Mouse (Mus musculus): ENCODE data around the gene Dysf.

Gene Dysf

DNA sequence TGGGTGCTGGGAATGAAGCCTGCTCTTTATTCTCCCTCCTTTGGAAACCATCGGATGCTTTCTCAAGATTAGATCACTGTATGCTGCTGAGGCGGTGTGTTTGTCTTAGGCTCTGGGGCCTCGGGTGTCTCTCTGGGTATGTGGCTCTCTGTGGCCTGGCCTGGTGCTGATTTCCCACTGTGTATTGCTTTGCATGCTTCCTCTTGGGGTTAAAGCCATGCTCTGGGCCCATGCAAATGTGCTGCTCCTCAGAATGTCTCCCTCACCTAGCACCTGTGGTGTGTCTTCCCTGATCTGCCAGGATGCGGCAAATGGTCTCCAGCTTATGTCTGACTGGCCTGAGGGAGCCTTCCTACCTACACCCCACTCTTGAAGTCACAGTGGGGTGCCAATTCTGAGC is 41.8 kb downstream of the Dysf start:
- DNase-seq (ENCODE audit: low spot score in 2 of 2), result no peak

DNA sequence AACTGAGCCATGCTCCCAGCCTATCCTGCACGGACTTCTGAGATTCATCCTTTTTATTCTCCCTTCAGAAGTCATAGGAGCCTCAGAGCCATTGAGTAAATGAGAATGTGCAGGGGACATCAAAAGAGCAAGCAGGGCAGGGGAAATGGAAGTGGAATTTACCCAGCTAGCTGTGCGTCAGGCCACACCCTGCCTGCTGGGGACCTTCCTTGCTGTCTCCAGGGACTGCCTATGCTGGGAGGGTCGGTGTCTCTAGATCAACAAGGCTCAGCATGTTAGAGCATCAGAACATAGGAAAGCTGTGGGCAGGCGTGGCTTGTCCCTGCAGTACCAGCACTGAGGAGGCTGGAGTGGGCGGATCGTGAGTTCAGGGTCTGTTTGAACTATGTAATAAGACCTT is 42.6 kb downstream of the Dysf start:
- DNase-seq (ENCODE audit: low spot score in 2 of 2), result no peak

DNA sequence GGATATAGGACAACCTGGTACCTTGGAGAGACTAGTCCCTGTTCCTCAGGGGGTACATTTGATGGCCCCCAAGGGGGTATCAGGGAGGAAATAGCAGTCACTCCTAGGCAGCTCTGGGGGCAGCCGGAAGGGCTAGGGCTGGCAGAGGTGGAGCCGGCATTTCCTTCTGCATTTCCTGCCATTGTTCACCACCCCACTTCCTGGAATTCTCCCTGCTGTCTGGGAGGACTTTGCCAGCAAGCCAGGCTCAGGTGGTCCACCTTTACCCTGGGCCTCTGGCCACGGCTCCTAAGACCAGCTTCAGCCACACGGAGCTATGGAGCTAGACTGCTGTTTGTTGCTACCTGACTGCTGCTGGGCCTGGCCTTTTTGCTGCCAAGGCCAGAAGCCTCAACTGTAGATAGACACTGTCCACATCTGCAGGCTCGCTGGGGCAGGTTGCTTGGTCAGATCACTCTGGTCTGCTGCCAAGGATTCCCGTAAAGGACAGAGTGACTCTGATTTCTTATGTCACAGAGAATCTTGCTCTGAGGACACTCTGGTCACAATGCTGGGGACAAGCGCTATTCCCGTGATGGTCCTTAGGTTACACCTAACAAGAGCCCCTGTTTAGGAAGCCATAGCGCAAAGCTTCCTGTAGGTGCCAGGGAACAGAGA is 45.6 kb downstream of the Dysf start:
- no peak for DNase-seq (ENCODE audit: low spot score in 2 of 2)

DNA sequence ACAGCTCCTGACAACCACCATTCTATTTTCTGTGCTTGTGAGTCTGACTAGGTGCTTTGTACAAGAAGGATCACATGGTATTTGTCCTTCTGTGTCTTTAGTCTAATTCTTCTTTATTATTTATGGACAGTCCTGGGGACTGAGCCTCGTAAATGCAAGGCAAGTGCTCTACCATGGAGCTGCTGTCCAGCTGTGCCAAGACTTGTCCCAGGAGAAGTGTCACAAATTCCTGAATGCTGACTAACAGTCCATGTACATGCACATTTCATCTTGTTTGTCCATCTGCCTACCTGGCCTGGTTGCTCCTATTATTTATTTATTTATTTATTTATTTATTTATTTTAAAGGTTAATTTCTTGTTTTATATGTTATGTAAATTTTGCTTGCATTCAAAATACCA is 47.2 kb downstream of the Dysf start:
- no peak for DNase-seq (ENCODE audit: low spot score in 2 of 2)

DNA sequence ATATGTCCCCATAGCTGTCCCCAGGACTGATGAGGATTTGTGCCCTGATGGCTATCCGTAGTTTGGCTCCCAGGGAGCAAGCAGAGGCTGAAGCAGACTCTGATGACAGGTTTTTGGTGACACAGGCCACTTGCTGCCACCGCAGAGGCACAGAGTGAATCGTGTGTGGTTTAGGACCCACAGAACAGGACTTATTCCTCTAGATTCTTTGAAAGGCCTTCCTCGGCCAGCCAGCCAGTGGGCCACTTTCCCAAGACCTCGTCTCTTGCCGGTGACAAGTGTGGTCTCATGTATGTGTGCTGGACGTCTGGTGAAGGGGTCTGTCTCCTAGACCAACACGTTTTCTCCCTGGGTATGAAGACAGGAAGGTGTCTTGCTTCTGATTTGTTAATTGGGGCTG is 48.8 kb downstream of the Dysf start:
- no peak for DNase-seq (ENCODE audit: low spot score in 2 of 2)

DNA sequence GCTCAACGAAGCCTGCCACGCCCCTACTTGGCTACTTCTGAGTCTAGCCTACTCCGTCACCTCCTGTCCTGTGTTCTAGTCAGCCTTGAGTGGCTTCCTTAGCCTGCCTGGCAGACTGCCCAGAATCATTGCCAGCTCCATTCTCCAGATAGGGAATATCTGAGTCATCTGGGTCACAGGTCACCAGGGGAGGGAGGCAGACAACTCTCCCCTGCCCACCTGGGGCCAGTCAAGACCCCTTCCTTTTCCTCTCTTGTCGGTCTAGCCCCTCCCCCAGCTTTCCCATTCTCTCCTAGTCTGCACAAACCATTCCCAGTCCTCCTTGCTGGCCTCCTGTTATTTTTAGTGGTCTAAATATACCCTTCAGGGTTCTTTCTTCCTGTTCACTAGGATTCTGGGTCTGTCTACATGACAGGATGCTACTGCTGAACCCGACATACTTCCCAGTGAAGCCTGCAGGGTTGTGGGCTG is 50.3 kb downstream of the Dysf start:
- DNase-seq (ENCODE audit: low spot score in 2 of 2), result no peak

DNA sequence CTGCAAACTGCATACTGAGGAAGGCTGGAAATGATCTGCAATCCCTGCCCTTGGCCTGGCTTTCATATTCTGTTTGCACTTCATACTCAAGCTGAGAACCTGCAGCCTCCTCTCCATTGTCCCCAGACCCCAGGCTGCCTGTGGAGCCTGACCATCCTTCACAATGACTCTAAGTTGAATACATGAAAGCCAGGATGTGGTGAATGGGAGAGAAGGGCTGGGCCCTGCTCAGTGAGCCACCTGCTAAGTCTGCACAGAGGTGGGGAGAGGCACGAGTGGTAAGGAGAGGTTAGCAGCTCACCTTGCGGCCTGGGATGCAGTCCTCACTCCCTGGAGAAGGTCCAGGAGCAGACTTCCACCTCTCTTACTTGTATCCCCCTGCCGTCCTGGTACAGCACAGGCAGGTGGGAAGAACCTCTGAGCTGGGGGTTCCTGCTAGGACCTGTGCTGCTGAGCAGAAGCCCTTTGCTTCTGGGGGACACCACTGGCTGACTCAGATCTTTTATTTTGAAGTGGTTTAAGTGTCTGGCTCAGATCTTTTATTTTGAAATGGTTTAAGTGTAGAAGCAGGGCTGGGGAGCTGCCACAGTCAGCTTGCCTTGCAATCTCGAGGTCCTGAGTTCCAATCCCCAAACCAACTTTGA is 51.5 kb downstream of the Dysf start:
- no peak for DNase-seq (ENCODE audit: low spot score in 2 of 2)

DNA sequence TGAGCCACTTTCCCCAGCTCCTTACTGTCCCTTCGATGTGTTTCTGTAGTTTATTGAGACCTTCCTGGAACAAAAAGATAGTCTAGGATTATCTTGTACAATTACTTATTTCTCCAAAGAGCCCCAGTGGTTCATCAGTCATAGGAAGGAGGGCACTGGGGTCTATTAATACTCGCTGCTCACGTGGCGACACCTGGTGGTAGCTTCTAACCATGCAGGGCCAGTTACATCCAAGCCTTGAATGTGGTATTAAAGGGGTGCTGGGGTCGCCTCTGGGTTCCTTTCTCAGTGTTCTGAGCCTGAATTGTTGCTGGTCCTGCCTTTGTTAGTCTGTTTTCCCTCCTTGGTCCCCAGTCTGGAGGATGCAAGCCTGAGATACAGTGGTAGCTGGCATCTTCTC is 52.9 kb downstream of the Dysf start:
- DNase-seq (ENCODE audit: low spot score in 2 of 2), result peak in 1 of 2 experiments; percentile 24

DNA sequence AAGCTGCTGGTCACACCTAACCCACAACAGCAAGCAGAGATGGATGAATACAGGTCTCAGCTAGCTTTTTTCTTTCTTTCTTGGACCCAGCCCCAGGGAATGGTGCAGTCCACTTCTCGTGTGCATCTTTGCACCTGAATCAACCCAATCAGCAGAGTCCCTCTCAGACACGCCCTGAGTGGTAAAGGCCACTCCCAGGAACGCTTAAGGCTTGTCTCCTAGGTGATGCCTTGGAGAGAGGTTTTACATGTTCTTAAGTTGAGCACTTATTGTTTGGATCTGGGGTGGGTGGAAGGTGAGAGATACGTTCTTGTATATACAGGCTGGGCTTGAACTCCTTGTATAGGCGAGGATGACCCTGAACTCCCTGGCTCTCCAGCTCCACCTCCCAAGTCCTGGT is 54.2 kb downstream of the Dysf start:
- DNase-seq (ENCODE audit: low spot score in 2 of 2), result no peak

DNA sequence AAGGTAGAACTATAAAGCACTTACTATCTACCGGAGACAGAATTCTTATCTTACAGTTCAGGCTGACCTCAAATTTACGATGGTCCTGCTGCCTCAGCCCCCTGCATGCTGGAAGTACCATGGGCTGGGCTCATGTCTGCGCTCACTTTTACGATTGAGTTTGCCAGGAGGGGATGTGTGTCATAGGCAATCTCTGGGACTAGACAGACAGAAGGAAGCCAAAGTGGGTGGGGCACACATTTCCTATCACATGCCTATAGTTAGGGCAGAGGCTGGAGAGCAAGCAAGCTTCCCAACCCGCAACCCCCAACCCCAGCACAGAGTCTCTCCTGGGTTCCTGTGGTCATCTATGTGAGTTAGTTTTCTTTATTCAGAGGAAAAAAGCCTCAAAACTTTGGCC is 59.8 kb downstream of the Dysf start:
- DNase-seq (ENCODE audit: low spot score in 2 of 2), result no peak

DNA sequence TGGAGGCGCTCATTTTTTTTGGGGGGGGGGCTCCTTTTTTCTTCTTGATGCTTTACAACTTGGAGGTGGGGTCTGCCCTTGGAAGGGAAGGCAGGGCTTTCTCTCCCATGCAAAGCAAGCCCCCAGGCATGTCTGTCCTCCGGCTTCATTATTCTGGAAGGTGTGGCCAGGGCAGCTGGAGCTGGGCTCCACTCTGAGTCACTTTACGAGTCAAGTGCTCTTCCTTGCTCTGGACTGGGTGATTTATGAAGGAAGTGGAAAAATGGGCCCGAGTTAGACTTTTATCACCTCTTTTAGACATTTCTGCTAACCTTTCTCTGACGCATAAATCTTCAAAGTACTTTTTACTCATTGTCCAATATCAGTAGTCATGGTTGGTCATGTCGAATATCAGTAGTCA is 61.9 kb downstream of the Dysf start:
- no peak for DNase-seq (ENCODE audit: low spot score in 2 of 2)

DNA sequence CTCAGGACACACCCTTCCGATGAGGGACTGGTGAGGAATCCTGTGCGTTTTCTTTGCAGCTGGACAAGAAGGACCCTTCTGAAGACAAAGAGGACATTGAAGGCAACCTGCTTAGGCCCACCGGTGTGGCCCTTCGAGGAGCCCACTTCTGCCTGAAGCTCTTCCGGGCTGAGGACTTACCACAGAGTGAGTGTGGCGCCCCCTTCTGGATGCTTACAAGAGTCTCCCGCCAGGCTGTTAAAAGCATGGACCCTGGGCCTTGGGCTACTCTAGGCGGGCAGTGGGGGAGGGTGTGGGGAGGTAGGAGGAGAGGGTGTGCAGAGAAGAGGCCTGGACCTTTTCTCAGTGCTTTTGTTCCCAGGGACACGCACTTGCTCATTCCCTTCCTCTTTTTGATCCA is 64.2 kb downstream of the Dysf start:
- no peak for DNase-seq (ENCODE audit: low spot score in 2 of 2)

DNA sequence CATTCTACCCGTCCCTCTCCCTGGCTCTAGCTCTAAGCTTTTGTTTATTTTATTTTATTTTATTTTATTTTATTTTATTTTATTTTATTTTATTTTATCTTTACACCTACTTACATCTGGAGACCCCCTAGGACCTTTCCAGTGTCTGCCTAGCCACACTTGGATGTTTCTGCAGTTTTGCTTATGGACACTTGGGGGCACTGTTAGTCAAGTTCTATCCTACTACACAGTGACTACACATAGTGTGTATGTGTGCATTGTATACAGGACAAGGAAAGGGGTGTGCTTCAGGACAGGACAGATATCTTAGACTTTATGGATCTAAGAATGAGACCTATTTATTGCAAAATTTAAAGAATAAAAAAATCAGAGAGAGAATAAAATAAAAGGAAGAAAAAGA is 69.8 kb downstream of the Dysf start:
- DNase-seq (ENCODE audit: low spot score in 2 of 2), result no peak

DNA sequence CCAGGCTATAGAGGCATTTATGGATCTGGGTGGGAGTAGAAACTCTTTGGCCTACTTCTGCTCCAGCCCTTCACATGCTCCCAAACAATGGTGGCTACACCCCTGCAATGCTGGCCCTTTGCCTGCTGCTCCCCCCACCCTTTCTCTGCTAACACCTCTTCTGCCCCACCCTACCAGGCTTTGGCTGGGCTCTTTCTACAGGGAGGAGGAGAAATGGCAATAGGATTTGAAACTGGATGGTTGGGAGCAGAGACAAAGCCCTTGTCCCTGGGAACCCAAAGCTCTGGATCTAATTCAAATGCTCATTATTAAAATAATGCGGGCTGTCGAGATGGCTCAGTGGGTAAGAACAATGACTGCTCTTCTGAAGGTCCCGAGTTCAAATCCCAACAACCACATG is 72.2 kb downstream of the Dysf start:
- DNase-seq (ENCODE audit: low spot score in 2 of 2), result no peak

DNA sequence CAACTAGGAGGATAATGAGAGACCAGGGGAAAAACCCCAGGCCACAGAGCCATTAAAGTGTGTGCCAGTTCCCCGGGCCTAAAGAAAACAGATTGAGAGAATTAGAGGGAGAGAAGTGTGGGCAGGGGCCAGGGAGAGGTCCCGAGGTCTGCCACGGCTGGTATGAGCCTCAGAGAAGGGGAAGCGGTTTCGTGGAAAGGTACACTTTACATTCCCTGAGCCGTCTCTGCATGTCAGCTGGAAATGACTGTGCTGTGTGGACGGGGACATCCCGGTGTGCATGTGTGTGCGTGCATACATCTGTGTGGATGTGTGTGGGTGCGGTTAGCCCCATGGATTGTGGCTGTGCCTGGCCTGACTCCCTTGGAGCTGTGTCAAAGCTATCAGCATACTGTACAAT is 76.4 kb downstream of the Dysf start:
- no peak for DNase-seq (ENCODE audit: low spot score in 2 of 2)

DNA sequence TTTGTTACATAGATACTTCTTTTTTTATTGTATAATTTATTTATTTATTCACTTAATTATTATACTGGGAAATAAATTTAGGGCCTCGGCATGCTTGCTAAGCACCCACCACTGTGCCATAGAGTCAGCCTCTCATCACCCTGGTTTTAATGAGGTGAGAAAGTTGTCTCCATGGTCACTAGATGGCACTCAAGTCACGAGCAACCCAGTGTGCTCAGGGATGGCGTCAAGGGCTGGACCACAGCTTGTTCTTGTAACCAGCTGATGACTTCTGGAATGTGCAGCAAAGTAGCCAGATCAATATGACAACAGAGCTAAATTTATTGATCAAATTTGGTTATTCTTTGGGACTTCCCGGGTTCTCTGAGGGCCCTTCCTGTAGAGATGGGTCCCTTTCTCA is 85.1 kb downstream of the Dysf start:
- no peak for DNase-seq (ENCODE audit: low spot score in 2 of 2)

DNA sequence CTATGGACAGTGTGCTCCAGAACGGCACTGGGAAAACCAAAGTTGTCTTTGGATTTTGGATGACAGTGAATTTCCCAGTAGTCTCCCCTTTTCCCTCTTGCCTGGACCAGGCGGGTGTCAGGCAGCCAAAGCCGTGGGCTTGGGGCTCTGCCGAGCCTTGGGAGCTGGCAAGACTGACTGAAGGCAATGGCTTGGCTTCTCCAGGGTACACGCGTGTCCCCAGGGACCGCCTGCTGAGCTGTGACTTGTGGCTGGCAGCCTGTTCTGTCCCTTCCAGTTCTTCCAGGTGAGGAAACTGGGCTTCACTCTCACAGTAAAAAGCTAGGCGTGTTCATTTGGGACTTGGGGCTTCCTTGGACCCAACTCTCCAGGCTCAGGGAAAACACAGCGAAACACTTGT is 86.1 kb downstream of the Dysf start:
- no peak for DNase-seq (ENCODE audit: low spot score in 2 of 2)

DNA sequence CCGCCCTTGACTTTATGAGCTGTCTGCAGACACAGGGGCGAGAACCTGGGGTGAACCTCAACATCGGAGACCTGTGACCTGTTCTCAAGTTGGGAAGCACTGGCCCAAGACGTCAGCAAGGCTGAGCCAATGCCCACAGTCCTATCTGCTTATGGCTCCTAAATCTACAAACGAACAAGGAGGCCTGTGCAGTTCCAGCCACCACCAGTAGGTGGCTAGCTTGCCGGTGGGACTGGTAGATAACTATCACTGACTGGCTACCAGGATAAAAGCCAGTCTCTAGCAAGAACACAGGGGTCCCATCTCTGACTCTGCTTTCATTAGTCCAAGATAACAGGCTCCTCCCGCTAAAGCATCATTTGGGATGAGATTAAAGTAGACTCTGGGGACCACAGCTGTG is 86.6 kb downstream of the Dysf start:
- peak; percentile 16 to 22 for DNase-seq (ENCODE audit: low spot score in 2 of 2)

DNA sequence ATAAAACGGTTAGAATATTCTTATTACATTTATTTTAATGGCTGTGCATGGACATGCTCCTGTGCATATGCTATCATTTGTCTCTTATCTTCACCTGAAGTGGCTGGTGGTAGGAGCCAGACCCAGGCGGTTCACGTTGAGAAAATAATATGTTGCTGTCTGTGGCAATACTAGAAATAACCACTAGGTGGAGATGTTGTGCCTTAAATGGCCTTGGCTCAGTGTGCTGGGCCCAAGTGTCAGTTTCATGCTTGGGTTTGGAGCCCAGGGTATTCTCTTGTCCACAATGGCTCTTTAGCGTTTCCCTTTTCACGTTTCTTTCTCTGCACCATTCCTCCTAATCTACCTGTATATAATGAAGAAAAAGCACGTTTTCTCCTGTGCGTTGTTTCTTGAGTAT is 87.5 kb downstream of the Dysf start:
- DNase-seq (ENCODE audit: low spot score in 2 of 2), result peak in 1 of 2 experiments; percentile 22

DNA sequence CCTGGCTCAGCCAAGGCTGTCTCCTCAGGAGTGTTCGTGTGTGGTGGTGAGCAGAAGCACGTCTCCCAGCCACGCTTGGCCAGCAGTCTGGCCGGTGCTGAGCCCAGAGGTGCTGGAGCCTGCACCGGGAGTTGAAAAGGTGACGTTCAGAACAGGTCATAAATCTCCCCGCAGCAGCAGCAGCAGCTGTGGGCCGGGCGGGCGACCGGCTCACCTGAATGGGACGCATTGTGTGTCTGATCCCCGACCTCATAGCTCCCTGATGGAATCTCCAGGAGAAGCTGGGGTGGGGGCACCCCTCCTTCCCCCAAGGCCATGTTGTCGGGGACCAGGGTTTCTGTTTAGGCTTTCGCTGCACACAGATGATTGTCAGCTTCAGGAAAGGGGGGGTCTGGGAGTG is 93.6 kb downstream of the Dysf start:
- no peak for DNase-seq (ENCODE audit: low spot score in 2 of 2)

DNA sequence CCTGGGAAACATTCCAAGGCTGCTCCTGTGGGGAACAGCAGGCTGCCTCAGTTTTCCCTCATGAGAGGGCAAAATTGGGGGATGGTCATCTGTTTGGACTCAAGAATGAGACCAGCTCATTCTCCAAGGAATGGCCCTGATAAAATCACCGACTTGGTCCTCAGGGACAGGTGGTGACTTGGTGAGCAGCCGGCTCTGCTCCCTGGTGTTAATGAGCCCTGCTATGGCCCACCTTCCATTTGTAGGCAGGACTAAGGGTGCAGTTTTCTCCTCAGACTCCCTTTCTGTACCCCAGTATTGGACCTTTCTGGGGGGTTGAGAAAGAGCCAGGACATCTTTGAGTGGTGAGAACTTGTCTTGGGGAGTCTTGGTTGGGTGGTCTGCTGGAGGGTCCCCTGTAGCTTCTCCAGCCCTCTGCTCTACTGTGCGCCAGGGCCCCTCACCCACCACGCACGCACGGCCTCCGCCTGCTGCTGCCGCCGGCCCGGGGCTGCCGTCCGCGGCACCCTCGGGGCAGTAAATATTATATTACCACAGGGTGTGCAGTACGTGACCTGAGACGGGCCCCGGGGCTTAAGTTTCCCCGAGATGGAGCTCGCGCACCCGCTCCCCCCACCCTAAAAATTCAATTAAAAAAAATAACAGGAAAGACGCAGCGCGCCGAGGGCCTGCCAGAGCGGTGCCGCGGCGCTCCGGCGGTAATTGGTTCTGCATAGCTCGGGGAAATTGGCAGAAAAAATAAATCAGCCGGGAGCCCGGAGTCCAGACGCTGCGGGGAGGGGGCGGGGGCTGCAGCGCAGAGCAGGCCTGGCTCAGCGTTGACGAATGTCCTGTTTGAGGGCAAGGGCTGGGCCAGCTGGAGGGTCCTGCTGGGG is 97.0 kb downstream of the Dysf start:
- DNase-seq (ENCODE audit: low spot score in 2 of 2), result no peak

DNA sequence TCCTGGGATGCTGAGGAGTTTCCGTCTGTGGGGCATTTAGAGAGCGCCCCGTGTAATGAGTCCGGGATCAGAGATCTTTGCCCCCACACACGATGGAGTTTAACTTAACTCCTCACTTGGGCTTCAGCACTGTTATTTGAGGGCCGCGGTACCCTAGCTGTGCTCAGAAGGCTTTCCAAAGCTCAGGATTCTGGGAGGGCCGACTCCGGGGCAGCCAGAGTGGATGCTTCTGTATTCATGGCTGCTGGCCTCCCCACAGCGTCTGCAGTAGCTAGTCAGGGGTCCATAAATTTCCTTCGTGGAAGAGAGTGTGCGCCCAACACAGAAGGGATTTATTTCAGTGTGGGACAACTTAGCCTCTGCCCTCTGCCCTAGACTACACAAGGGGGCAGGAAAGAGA is 97.7 kb downstream of the Dysf start:
- no peak for DNase-seq (ENCODE audit: low spot score in 2 of 2)

DNA sequence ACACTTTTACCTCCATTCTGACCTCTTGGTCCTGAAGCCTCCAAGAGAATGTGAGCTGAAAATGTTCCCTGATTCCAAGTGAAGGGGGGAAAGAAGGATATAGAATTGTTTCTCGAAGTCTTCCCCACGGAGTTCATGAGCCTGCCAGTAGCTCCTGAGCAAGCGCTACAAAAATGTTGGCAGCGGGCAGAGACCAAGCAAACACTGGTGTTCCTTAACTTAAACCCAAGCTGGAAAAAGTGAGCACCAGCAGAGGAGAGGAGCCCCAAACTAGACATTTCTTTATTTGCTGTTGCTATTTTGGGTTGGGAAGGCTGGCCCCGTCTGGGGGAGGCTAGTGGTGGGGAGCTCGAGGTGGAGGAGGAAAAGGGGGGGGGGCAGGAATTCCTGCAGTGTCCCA is 102.0 kb downstream of the Dysf start:
- no peak for DNase-seq (ENCODE audit: low spot score in 2 of 2)
